Mouse (Mus musculus) neural tube, embryonic 10.5 days (tissue): ENCODE data around the gene Acaa1a.

Source experiments
- DNase-seq: peaks from one replicate; pipeline ENCODE4 v3.0.0-alpha.2; 2017; ENCODE audit warnings: low spot score; ENCODE audit errors: extremely low spot score

Gene Acaa1a

GRCm38 (mm10) chr9:119339558-119340211 lies at the start of gene Acaa1a:
Acaa1a (plus strand) TSS chr9:119339676.
- DNase-seq, result peak; percentile 52

GRCm38 (mm10) chr9:119290791-119291190 lies 48.7 kb upstream of the Acaa1a start:
- DNase-seq, result no peak

GRCm38 (mm10) chr9:119297696-119298095 lies 41.8 kb upstream of the Acaa1a start:
- DNase-seq, result no peak

- no peak for DNase-seq
These were observed 40.9 kb upstream of the Acaa1a start for GRCm38 (mm10) chr9:119298563-119298962.

- no peak for DNase-seq
These were observed 33.6 kb upstream of the Acaa1a start for GRCm38 (mm10) chr9:119305863-119306262.

GRCm38 (mm10) chr9:119309067-119309466 lies 30.4 kb upstream of the Acaa1a start:
- no peak for DNase-seq

GRCm38 (mm10) chr9:119313096-119313495 lies 26.4 kb upstream of the Acaa1a start:
- DNase-seq, result no peak

- DNase-seq, result no peak
These were observed 20.6 kb upstream of the Acaa1a start for GRCm38 (mm10) chr9:119318891-119319290.

GRCm38 (mm10) chr9:119320446-119320845 lies 19.0 kb upstream of the Acaa1a start:
- DNase-seq, result no peak

GRCm38 (mm10) chr9:119320946-119321345 lies 18.5 kb upstream of the Acaa1a start:
- DNase-seq, result no peak

- peak; percentile 70 for DNase-seq
These were observed 17.9 kb upstream of the Acaa1a start for GRCm38 (mm10) chr9:119321392-119322229.

GRCm38 (mm10) chr9:119322289-119323259 lies 16.9 kb upstream of the Acaa1a start, which contains the start of gene Oxsr1:
Oxsr1 (minus strand) TSS chr9:119322427.
- DNase-seq, result peak; percentile 98

GRCm38 (mm10) chr9:119323260-119323645 lies 16.2 kb upstream of the Acaa1a start:
- DNase-seq, result no peak

GRCm38 (mm10) chr9:119324130-119324529 lies 15.3 kb upstream of the Acaa1a start:
- DNase-seq, result no peak

GRCm38 (mm10) chr9:119328488-119328887 lies 11.0 kb upstream of the Acaa1a start:
- no peak for DNase-seq

GRCm38 (mm10) chr9:119330186-119330963 lies 9.1 kb upstream of the Acaa1a start:
- no peak for DNase-seq

- no peak for DNase-seq
These were observed 5.2 kb upstream of the Acaa1a start for GRCm38 (mm10) chr9:119334324-119334723.

- DNase-seq, result no peak
These were observed 4.6 kb upstream of the Acaa1a start for GRCm38 (mm10) chr9:119334834-119335233.

GRCm38 (mm10) chr9:119335571-119335970 lies 3.9 kb upstream of the Acaa1a start:
- DNase-seq, result no peak

GRCm38 (mm10) chr9:119337842-119338241 lies 1.6 kb upstream of the Acaa1a start:
- DNase-seq, result no peak

GRCm38 (mm10) chr9:119338350-119338749 lies 1.1 kb upstream of the Acaa1a start:
- no peak for DNase-seq
